24 mouse cellular contexts compared by ENCODE assay signal in the genomic region with DNA sequence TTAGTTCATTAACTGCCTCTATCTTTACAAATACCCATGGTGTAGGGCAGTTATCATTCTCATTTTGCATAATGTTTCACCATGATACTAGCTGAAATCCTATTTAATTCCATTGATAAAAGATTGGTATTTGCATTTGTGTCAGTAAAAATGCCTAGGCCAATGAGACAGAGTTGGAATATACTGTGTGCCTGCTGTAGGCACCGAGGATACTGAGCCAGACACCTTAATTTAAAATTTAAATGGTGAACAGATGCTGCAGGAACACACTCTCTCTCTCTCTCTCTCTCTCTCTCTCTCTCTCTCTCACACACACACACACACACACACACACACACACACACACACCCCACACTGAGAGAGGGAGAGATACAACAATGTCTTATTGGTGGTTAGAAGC.
DNase-seq lines count a peak whose midpoint lies in the region; ATAC-seq and TF ChIP-seq lines count a peak whose summit lies in the region.
"Had no signal": no experiment of that assay in that cellular context is flagged by ENCODE, and none has a peak within 500 bp of the region (broad histone marks: within the 10 kb centered on the region; RNA-seq: fewer than 3 reads in every experiment).

No protein-coding gene starts in this region.

- no peak for DNase-seq in forebrain, embryonic 11.5 days (ENCODE audit: low spot score)
- no peak for DNase-seq in forebrain, postnatal 0 days
- no peak for DNase-seq in frontal cortex, postnatal 25 days (ENCODE audit: low spot score in 2 of 2)
- DNase-seq in brain, adult 2 months (ENCODE audit: low read depth, low spot score), result peak; percentile 29
- DNase-seq in heart, adult 9 months (ENCODE audit: low spot score in 2 of 2), result no peak
- DNase-seq: adrenal gland, adult 8-10 months; adrenal gland, postnatal 14 days; adrenal gland, postnatal 36 days; B cell, adult 2 months; cerebellum, adult 11-12 months; cerebellum, adult 2 months; cerebellum, adult 9-10 months; cerebellum, postnatal 10 days; cerebellum, postnatal 25 days had no signal

- H3K9ac ChIP-seq in forebrain, embryonic 13.5 days, result no peak overlapping the region
- H3K9ac ChIP-seq in forebrain, embryonic 11.5 days (ENCODE audit: low read length), result no peak overlapping the region
- no peak overlapping the region for H3K9ac ChIP-seq in forebrain, embryonic 15.5 days (replicated peaks)
- H3K9ac ChIP-seq in forebrain, postnatal 0 days, result no peak overlapping the region
- H3K9ac ChIP-seq: embryonic facial prominence, embryonic 12.5 days had no signal

- no peaks in the 10 kb centered on the region for H3K27me3 ChIP-seq in forebrain, embryonic 13.5 days
- no peaks in the 10 kb centered on the region for H3K27me3 ChIP-seq in forebrain, embryonic 11.5 days (ENCODE audit: control insufficient read depth, insufficient read depth, low read length)
- H3K27me3 ChIP-seq in forebrain, embryonic 15.5 days, result no peaks in the 10 kb centered on the region
- H3K27me3 ChIP-seq in forebrain, postnatal 0 days (ENCODE audit: insufficient read depth, low read length), result no peaks in the 10 kb centered on the region
- H3K27me3 ChIP-seq: CH12.LX; embryonic facial prominence, embryonic 12.5 days had no signal

- H3K9me3 ChIP-seq in forebrain, embryonic 13.5 days (replicated peaks), result no peaks in the 10 kb centered on the region
- H3K9me3 ChIP-seq in forebrain, embryonic 11.5 days (ENCODE audit: control insufficient read depth, low read length), result no peaks in the 10 kb centered on the region
- no peaks in the 10 kb centered on the region for H3K9me3 ChIP-seq in forebrain, embryonic 15.5 days
- H3K9me3 ChIP-seq in forebrain, postnatal 0 days (ENCODE audit: low read length), result no peaks in the 10 kb centered on the region
- H3K9me3 ChIP-seq: embryonic facial prominence, embryonic 10.5 days; embryonic facial prominence, embryonic 12.5 days had no signal

- no peaks in the 10 kb centered on the region for H3K36me3 ChIP-seq in forebrain, embryonic 13.5 days (ENCODE audit: poor library complexity, severe bottlenecking)
- H3K36me3 ChIP-seq in forebrain, embryonic 11.5 days (ENCODE audit: control insufficient read depth, insufficient read depth, low read length), result no peaks in the 10 kb centered on the region
- H3K36me3 ChIP-seq in forebrain, embryonic 15.5 days, result no peaks in the 10 kb centered on the region
- H3K36me3 ChIP-seq in forebrain, postnatal 0 days (ENCODE audit: insufficient read depth), result no peaks in the 10 kb centered on the region
- H3K36me3 ChIP-seq: embryonic facial prominence, embryonic 10.5 days; embryonic facial prominence, embryonic 12.5 days; G1E had no signal

- no peak overlapping the region for H3K4me3 ChIP-seq in forebrain, embryonic 13.5 days
- no peak overlapping the region for H3K4me3 ChIP-seq in forebrain, embryonic 11.5 days (ENCODE audit: low read depth, low read length)
- no peak overlapping the region for H3K4me3 ChIP-seq in forebrain, embryonic 15.5 days
- H3K4me3 ChIP-seq in forebrain, postnatal 0 days (ENCODE audit: low read depth, low read length), result no peak overlapping the region
- H3K4me3 ChIP-seq: embryonic facial prominence, embryonic 10.5 days; embryonic facial prominence, embryonic 12.5 days had no signal

- H3K4me1 ChIP-seq in forebrain, embryonic 13.5 days, result peaks cover 5% of the 10 kb centered on the region; the same call in 1 of the 2 replicates
- no peaks in the 10 kb centered on the region for H3K4me1 ChIP-seq in forebrain, embryonic 11.5 days (replicated peaks; ENCODE audit: control insufficient read depth, insufficient read depth, low read length)
- peaks cover 15% of the 10 kb centered on the region for H3K4me1 ChIP-seq in forebrain, embryonic 15.5 days
- H3K4me1 ChIP-seq in forebrain, postnatal 0 days (ENCODE audit: insufficient read depth), result peaks cover 4% of the 10 kb centered on the region
- H3K4me1 ChIP-seq: embryonic facial prominence, embryonic 10.5 days had no signal

- no peak overlapping the region for H3K27ac ChIP-seq in forebrain, embryonic 13.5 days
- H3K27ac ChIP-seq in forebrain, embryonic 11.5 days (ENCODE audit: low read depth, low read length), result no peak overlapping the region
- H3K27ac ChIP-seq in forebrain, embryonic 15.5 days (replicated peaks), result peak overlapping the region; percentile 25
- H3K27ac ChIP-seq in forebrain, postnatal 0 days (ENCODE audit: low read depth, low read length), result no peak overlapping the region
- H3K27ac ChIP-seq: embryonic facial prominence, embryonic 10.5 days; embryonic facial prominence, embryonic 12.5 days had no signal

- TF ChIP-seq CTCF in forebrain, postnatal 0 days (IDR thresholded peaks at IDR 0.05; ENCODE audit: low read depth), result no peak

- ATAC-seq in forebrain, embryonic 13.5 days, result peak; percentile 75
- ATAC-seq in forebrain, embryonic 11.5 days (replicated peaks; ENCODE audit: low FRiP score), result no peak
- ATAC-seq in forebrain, embryonic 15.5 days (replicated peaks), result peak; percentile 61; the same call in 1 of the 2 replicates
- ATAC-seq in forebrain, postnatal 0 days, result no peak
- ATAC-seq in frontal cortex, adult (ENCODE audit: low TSS enrichment), result peak; percentile 74
- ATAC-seq: activated CD4-positive, CD25-positive, alpha-beta regulatory T cell, adult 4 months; CD4-positive, CD25-positive, alpha-beta regulatory T cell, adult 4 months; Patski had no signal

- WGBS in forebrain, embryonic 13.5 days, result 54% methylated on average over 1 of the region's 1 CpGs
- 83% methylated on average over 1 of the region's 1 CpGs for WGBS in forebrain, embryonic 11.5 days
- 30% methylated on average over 1 of the region's 1 CpGs for WGBS in forebrain, embryonic 15.5 days
- WGBS in forebrain, postnatal 0 days, result 14% methylated on average over 1 of the region's 1 CpGs

- H3K4me2 ChIP-seq in forebrain, embryonic 13.5 days, result no peak overlapping the region
- no peak overlapping the region for H3K4me2 ChIP-seq in forebrain, embryonic 11.5 days (ENCODE audit: low read depth, low read length, severe bottlenecking)
- no peak overlapping the region for H3K4me2 ChIP-seq in forebrain, embryonic 15.5 days (replicated peaks)
- H3K4me2 ChIP-seq in forebrain, postnatal 0 days (ENCODE audit: low read depth), result no peak overlapping the region
- H3K4me2 ChIP-seq: embryonic facial prominence, embryonic 12.5 days had no signal

Comparison
In these comparisons a context has a peak if more than half of its experiments do, and no peak if none do; other contexts are left out.
1. ATAC-seq: peak in forebrain, embryonic 13.5 days (single experiment), forebrain, embryonic 15.5 days (single experiment) and frontal cortex, adult (single experiment); none in forebrain, embryonic 11.5 days (single experiment) and forebrain, postnatal 0 days (single experiment).